ENCODE assay signal across 20 mouse cellular contexts in the genomic region with DNA sequence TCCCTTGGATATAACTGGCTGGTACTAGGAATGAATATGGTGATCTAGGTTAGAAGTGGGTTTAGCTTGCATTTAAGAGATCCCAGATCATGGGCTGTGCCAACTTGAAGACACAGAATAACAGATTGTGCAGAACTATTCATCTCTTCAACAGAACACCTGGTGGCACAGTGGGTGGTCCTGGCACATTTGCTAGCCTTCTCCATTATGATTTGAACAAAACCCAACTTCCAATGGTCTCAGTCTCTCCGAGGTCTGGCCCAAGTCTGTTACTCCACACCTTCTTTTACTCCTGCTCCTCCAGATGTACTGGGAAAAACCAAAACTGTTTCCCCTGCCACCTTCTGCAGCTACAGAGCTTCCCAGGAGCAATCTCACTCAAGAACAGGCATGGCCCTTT. TPM values are rescaled to one million over a fixed set of nuclear protein-coding genes. Genes with fewer than 3 reads are reported as not detected.
DNase-seq lines count a peak whose midpoint lies in the region; ATAC-seq and TF ChIP-seq lines count a peak whose summit lies in the region.
"Had no signal": no experiment of that assay in that cellular context is flagged by ENCODE, and none has a peak within 500 bp of the region (broad histone marks: within the 10 kb centered on the region; RNA-seq: fewer than 3 reads in every experiment).

No protein-coding gene starts in this region.

- no peak for DNase-seq in heart, adult 2 months
- DNase-seq in heart, adult 8-10 months (ENCODE audit: low spot score), result no peak
- peak; percentile 88 for DNase-seq in cerebellum, adult 2 months
- peak; percentile 87 to 88 for DNase-seq in cerebellum, postnatal 36 days
- DNase-seq in layer of hippocampus, adult 11-12 months (ENCODE audit: low spot score), result no peak
- no peak for DNase-seq in left cerebral cortex, postnatal 25 days (ENCODE audit: low spot score in 2 of 2)
- DNase-seq: adrenal gland, postnatal 36 days; heart, postnatal 36 days; kidney, postnatal 36 days had no signal

- H3K27ac ChIP-seq in heart, adult 2 months, result peak overlapping the region; percentile 70
- no peak overlapping the region for H3K27ac ChIP-seq in cerebellum, adult 2 months (ENCODE audit: insufficient read depth, low read length)
- H3K27ac ChIP-seq: embryonic facial prominence, embryonic 13.5 days; heart, embryonic 13.5 days; hindbrain, embryonic 15.5 days; limb, embryonic 15.5 days; liver, embryonic 15.5 days; midbrain, embryonic 13.5 days; neural tube, embryonic 13.5 days had no signal

- TF ChIP-seq CTCF in heart, adult 2 months (IDR thresholded peaks at IDR 0.05), result no peak
- TF ChIP-seq CTCF in cerebellum, adult 2 months (IDR thresholded peaks at IDR 0.05; ENCODE audit: borderline replicate concordance, insufficient read depth, low read depth, low read length), result no peak

- no peak overlapping the region for H3K9ac ChIP-seq in heart, adult 2 months (ENCODE audit: low read depth, low read length)
- H3K9ac ChIP-seq: embryonic facial prominence, embryonic 13.5 days; heart, embryonic 13.5 days; hindbrain, embryonic 15.5 days; limb, embryonic 15.5 days; liver, embryonic 15.5 days; midbrain, embryonic 13.5 days; neural tube, embryonic 13.5 days had no signal

- TF ChIP-seq POLR2A in heart, adult 2 months (IDR thresholded peaks at IDR 0.05; ENCODE audit: insufficient read depth, low read depth, low read length), result no peak
- TF ChIP-seq POLR2A in cerebellum, adult 2 months (IDR thresholded peaks at IDR 0.05; ENCODE audit: borderline replicate concordance, insufficient read depth, low read length), result no peak

- H3K4me3 ChIP-seq in heart, adult 2 months, result no peak overlapping the region
- H3K4me3 ChIP-seq in cerebellum, adult 2 months (replicated peaks; ENCODE audit: insufficient read depth, low read depth, low read length), result no peak overlapping the region
- H3K4me3 ChIP-seq: embryonic facial prominence, embryonic 13.5 days; heart, embryonic 13.5 days; hindbrain, embryonic 15.5 days; limb, embryonic 15.5 days; liver, embryonic 15.5 days; midbrain, embryonic 13.5 days; neural tube, embryonic 13.5 days had no signal

- intact Hi-C loops in heart, adult 2 months (cut with DNase I), result no loop called here
- intact Hi-C loops in left cerebral cortex, postnatal 25 days (cut with DNase I), result no loop called here

- 67% methylated on average over 1 of the region's 1 CpGs for WGBS in heart, adult 2 months
- WGBS in cerebellum, adult 2 months, result 14% methylated on average over 1 of the region's 1 CpGs

- no peaks in the 10 kb centered on the region for H3K27me3 ChIP-seq in heart, adult 2 months (ENCODE audit: control insufficient read depth, insufficient read depth, low read length)
- no peaks in the 10 kb centered on the region for H3K27me3 ChIP-seq in cerebellum, adult 2 months (ENCODE audit: control insufficient read depth, insufficient read depth, low read length)
- H3K27me3 ChIP-seq: embryonic facial prominence, embryonic 13.5 days; heart, embryonic 13.5 days; hindbrain, embryonic 15.5 days; limb, embryonic 15.5 days; liver, embryonic 15.5 days; midbrain, embryonic 13.5 days; neural tube, embryonic 13.5 days had no signal

- ATAC-seq in cerebellum, adult (ENCODE audit: insufficient number of reproducible peaks, low FRiP score, low TSS enrichment), result peak; percentile 66
- ATAC-seq: intestine, embryonic 16.5 days; lung, postnatal 0 days; midbrain, embryonic 13.5 days had no signal

- H3K4me1 ChIP-seq in heart, adult 2 months (ENCODE audit: control insufficient read depth, insufficient read depth, low read length), result peaks cover 4% of the 10 kb centered on the region
- peaks cover 19% of the 10 kb centered on the region for H3K4me1 ChIP-seq in cerebellum, adult 2 months (ENCODE audit: control insufficient read depth, insufficient read depth, low read length)
- H3K4me1 ChIP-seq: liver, embryonic 15.5 days had no signal

- H3K36me3 ChIP-seq in heart, adult 2 months (ENCODE audit: control insufficient read depth, insufficient read depth, low read length), result peaks cover 29% of the 10 kb centered on the region
- H3K36me3 ChIP-seq: embryonic facial prominence, embryonic 13.5 days; heart, embryonic 13.5 days; hindbrain, embryonic 15.5 days; limb, embryonic 15.5 days; liver, embryonic 15.5 days; midbrain, embryonic 13.5 days; neural tube, embryonic 13.5 days had no signal

- peaks cover 3% of the 10 kb centered on the region for H3K79me2 ChIP-seq in heart, adult 2 months (replicated peaks; ENCODE audit: control insufficient read depth, insufficient read depth, low read length)

- TF ChIP-seq EP300 in heart, adult 2 months (IDR thresholded peaks at IDR 0.05; ENCODE audit: insufficient read depth, low read depth, low read length), result no peak

RNA-seq across cellular contexts. Expression of a gene that starts 28.9 kb away (rescaled TPM):
- total RNA-seq in heart, adult 2 months (2021), result 10 to 100 TPM; 39.9 to 50.0 TPM
- 10.5 and 15.4 TPM in 2 replicates for polyA plus RNA-seq in heart, adult 2 months (2012; rRNA removed)
- total RNA-seq in heart, adult 8-10 months (2022), result 10 to 100 TPM; 14.8 to 34.3 (median 24.0) TPM
- 10.5 and 10.6 TPM in 2 replicates for polyA plus RNA-seq in cerebellum, adult 2 months (2012; rRNA removed)
- 10 to 100 TPM; 17.3 to 17.4 TPM for total RNA-seq in left cerebral cortex, postnatal 25 days (2021)

RNA-seq across cellular contexts. Expression of a gene that starts 29.4 kb away (rescaled TPM):
- total RNA-seq in heart, adult 2 months (2021), result not detected
- 0.04 TPM in 1 of 2 replicates, not detected in the other for polyA plus RNA-seq in heart, adult 2 months (2012; rRNA removed)
- total RNA-seq in heart, adult 8-10 months (2022), result not detected
- not detected in 2 replicates for polyA plus RNA-seq in cerebellum, adult 2 months (2012; rRNA removed)
- not detected for total RNA-seq in left cerebral cortex, postnatal 25 days (2021)
- total RNA-seq: adrenal gland, postnatal 36 days; heart, postnatal 36 days; layer of hippocampus, postnatal 14 days had no signal

RNA-seq across cellular contexts. Expression of a gene that starts 53.9 kb away (rescaled TPM):
- 10 to 100 TPM; 11.2 to 11.3 TPM for total RNA-seq in heart, adult 2 months (2021)
- polyA plus RNA-seq in heart, adult 2 months (2012; rRNA removed), result 10.7 and 14.0 TPM in 2 replicates
- 10 to 100 TPM in 3 of 4 experiments, 1 to 10 TPM in 1; 10.0 to 11.3 (median 10.6) TPM for total RNA-seq in heart, adult 8-10 months (2022)
- polyA plus RNA-seq in cerebellum, adult 2 months (2012; rRNA removed), result 10.7 and 11.6 TPM in 2 replicates
- total RNA-seq in left cerebral cortex, postnatal 25 days (2021), result 1 to 10 TPM; 6.3 to 7.1 TPM

Comparison
In these comparisons a context has a peak if more than half of its experiments do, and no peak if none do; other contexts are left out.
1. DNase-seq: peak in cerebellum, adult 2 months (2 of 2) and cerebellum, postnatal 36 days (2 of 2); none in heart, adult 2 months (0 of 2), heart, adult 8-10 months (single experiment), layer of hippocampus, adult 11-12 months (single experiment) and left cerebral cortex, postnatal 25 days (0 of 2).